Mouse (Mus musculus) limb, embryonic 15.5 days (tissue): ENCODE data around the gene Arhgef19. TPM values are rescaled to one million over a fixed set of nuclear protein-coding genes. Genes with fewer than 3 reads are reported as not detected.

ENCODE experiments used
- ATAC-seq: fragments of 200-750 bp; cut with Nextera tagmentation; 2 replicates; pipeline ENCODE4 v1.8.0; 2017; ENCODE audit warnings: low read depth, moderate TSS enrichment; ENCODE audit not compliant: insufficient number of reproducible peaks, low FRiP score, low TSS enrichment
- H3K27ac ChIP-seq: fragments of 300-500 bp; sonication (generic); 2 replicates; pipeline ENCODE4 v1.5.1; 2015; ENCODE audit warnings: moderate library complexity, mild to moderate bottlenecking, inconsistent platforms
- H3K27me3 ChIP-seq: fragments of 300-500 bp; sonication (generic); 2 replicates; pipeline ENCODE4 v1.6.1; 2015; ENCODE audit warnings: inconsistent platforms
- H3K36me3 ChIP-seq: fragments of 300-500 bp; sonication (generic); 2 replicates; pipeline ENCODE4 v1.6.1; 2015; ENCODE audit warnings: inconsistent platforms
- H3K4me1 ChIP-seq: fragments of 300-500 bp; sonication (generic); 2 replicates; pipeline ENCODE4 v1.6.1; 2015; ENCODE audit warnings: inconsistent platforms
- H3K4me2 ChIP-seq: fragments of 300-500 bp; sonication (generic); 2 replicates; pipeline ENCODE4 v1.6.1; 2015; ENCODE audit warnings: mild to moderate bottlenecking, inconsistent platforms
- H3K4me3 ChIP-seq: fragments of 300-500 bp; sonication (generic); 2 replicates; pipeline ENCODE4 v1.5.1; 2015; ENCODE audit warnings: mild to moderate bottlenecking, inconsistent platforms
- H3K9ac ChIP-seq: fragments of 300-500 bp; sonication (generic); 2 replicates; pipeline ENCODE4 v1.6.1; 2015; ENCODE audit warnings: inconsistent platforms
- H3K9me3 ChIP-seq: fragments of 300-500 bp; sonication (generic); 2 replicates; pipeline ENCODE4 v1.6.1; 2016; ENCODE audit warnings: inconsistent platforms
- WGBS: fragments of 180-500 bp; shearing (Covaris S2); methylation state at CpG from one replicate; pipeline ENCODE4 v1.1.7; 2015; 5-methylcytosine and 5-hydroxymethylcytosine counted together
- polyA plus RNA-seq: library from polyadenylated mRNA; unstranded; fragments of >200 nt; fragmentation: Nextera tagmentation; extraction: Ambion mirVana; gene quantifications from 2 replicates; pipeline ENCODE4 v1.2.1, GENCODE M21; 2015

Gene Arhgef19
- polyA plus RNA-seq, 1 experiment from 2014 or later, result 19.7 TPM

DNA sequence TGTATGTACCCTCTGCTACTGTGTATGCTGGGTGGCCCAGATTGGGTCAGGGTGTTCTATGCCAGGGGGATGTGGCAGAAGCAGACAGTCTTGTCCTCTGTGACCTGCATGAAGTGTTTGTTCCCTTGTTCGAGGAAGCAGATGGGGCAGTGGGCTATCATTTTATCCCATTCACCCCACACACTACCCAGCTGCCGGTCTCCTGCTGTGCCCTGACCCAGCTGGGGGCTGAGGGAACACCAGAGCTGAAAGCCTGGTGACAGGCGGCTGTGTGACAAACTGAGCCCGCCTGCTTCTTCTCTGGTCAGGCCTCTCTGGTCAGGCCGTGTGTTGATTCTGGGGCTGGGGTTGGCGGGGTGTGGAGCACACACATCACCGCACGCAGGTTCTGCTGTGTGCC lies 66.8 kb downstream of the Arhgef19 start:
- H3K9ac ChIP-seq, result no peak overlapping the region
- no peak overlapping the region for H3K4me3 ChIP-seq
- no peak overlapping the region for H3K27ac ChIP-seq
- ATAC-seq, result no peak
- no peaks in the 10 kb centered on the region for H3K9me3 ChIP-seq
- H3K4me2 ChIP-seq, result no peak overlapping the region
- peaks cover 57% of the 10 kb centered on the region for H3K4me1 ChIP-seq
- H3K27me3 ChIP-seq, result 0 out of 2 replicates have a peak, but pooled peaks cover 12% of the 10 kb centered on the region
- 50% methylated on average over 8 of the region's 8 CpGs for WGBS
- peaks cover 7% of the 10 kb centered on the region; the same call in 1 of the 2 replicates for H3K36me3 ChIP-seq

Other genes starting within 250 kb of the Arhgef19 start
- 958 and 1,066 TPM in 2 replicates for gene Mfap2, start 229.1 kb upstream of the Arhgef19 start, polyA plus RNA-seq
- 4.0 and 5.8 TPM in 2 replicates for gene Crocc, start 178.9 kb upstream of the Arhgef19 start, polyA plus RNA-seq
- gene Necap2, start 161.1 kb upstream of the Arhgef19 start, polyA plus RNA-seq, result 95.8 and 104 TPM in 2 replicates
- 0.14 and 0.36 TPM in 2 replicates for gene Spata21, start 151.2 kb upstream of the Arhgef19 start, polyA plus RNA-seq
- gene Szrd1, start 99.7 kb upstream of the Arhgef19 start, polyA plus RNA-seq, result 46.9 and 51.9 TPM in 2 replicates
- gene Fbxo42, start 91.6 kb upstream of the Arhgef19 start, polyA plus RNA-seq, result 22.5 and 25.4 TPM in 2 replicates
- gene Rsg1, start 25.5 kb upstream of the Arhgef19 start, polyA plus RNA-seq, result 6.0 and 6.4 TPM in 2 replicates
- gene Epha2, start 61.7 kb downstream of the Arhgef19 start, polyA plus RNA-seq, result 6.2 and 6.5 TPM in 2 replicates
- 1.6 and 1.9 TPM in 2 replicates for gene Fam131c, start 128.7 kb downstream of the Arhgef19 start, polyA plus RNA-seq
- 0.33 and 1.2 TPM in 2 replicates for gene Clcnka, start 159.2 kb downstream of the Arhgef19 start, polyA plus RNA-seq
- gene Clcnkb, start 176.5 kb downstream of the Arhgef19 start, polyA plus RNA-seq, result not detected in 2 replicates
- 1.7 and 5.4 TPM in 2 replicates for gene Hspb7, start 181.3 kb downstream of the Arhgef19 start, polyA plus RNA-seq
- gene Srarp, start 196.6 kb downstream of the Arhgef19 start, polyA plus RNA-seq, result not detected in 2 replicates
- gene Zbtb17, start 205.2 kb downstream of the Arhgef19 start, polyA plus RNA-seq, result 31.2 and 33.2 TPM in 2 replicates